Mouse (Mus musculus) lung, embryonic 15.5 days (tissue): Measurements from ENCODE around the gene Spocd1. TPM values are rescaled to one million over a fixed set of nuclear protein-coding genes. Genes with fewer than 3 reads are reported as not detected.

Source experiments
- ATAC-seq: fragments of 200-750 bp; cut with Nextera tagmentation; 2 replicates; pipeline ENCODE4 v1.8.0; 2017; ENCODE audit warnings: moderate number of reproducible peaks, borderline replicate concordance; ENCODE audit not compliant: low FRiP score, low TSS enrichment; ENCODE audit errors: extremely low read depth
- H3K27ac ChIP-seq: fragments of 300-500 bp; sonication (generic); 2 replicates; pipeline ENCODE4 v1.5.1; 2015; ENCODE audit warnings: moderate library complexity, mild to moderate bottlenecking, inconsistent platforms
- H3K27me3 ChIP-seq: fragments of 300-500 bp; sonication (generic); 2 replicates; pipeline ENCODE4 v1.6.1; 2015; ENCODE audit warnings: inconsistent platforms
- H3K36me3 ChIP-seq: fragments of 300-500 bp; sonication (generic); 2 replicates; pipeline ENCODE4 v1.6.1; 2015; ENCODE audit warnings: inconsistent platforms
- H3K4me1 ChIP-seq: fragments of 300-500 bp; sonication (generic); 2 replicates; pipeline ENCODE4 v1.6.1; 2015; ENCODE audit warnings: inconsistent platforms
- H3K4me2 ChIP-seq: fragments of 300-500 bp; sonication (generic); 2 replicates; pipeline ENCODE4 v1.6.1; 2015; ENCODE audit warnings: inconsistent platforms, mild to moderate bottlenecking, moderate library complexity
- H3K4me3 ChIP-seq: fragments of 300-500 bp; sonication (generic); 2 replicates; pipeline ENCODE4 v1.5.1; 2015; ENCODE audit warnings: mild to moderate bottlenecking, inconsistent platforms
- H3K9ac ChIP-seq: fragments of 300-500 bp; sonication (generic); 2 replicates; pipeline ENCODE4 v1.6.1; 2015; ENCODE audit warnings: inconsistent platforms
- H3K9me3 ChIP-seq: fragments of 300-500 bp; sonication (generic); 2 replicates; pipeline ENCODE4 v1.6.1; 2016; ENCODE audit warnings: inconsistent platforms
- WGBS: fragments of 180-500 bp; shearing (Covaris S2); methylation state at CpG from one replicate; pipeline ENCODE4 v1.1.7; 2015; 5-methylcytosine and 5-hydroxymethylcytosine counted together
- polyA plus RNA-seq: library from polyadenylated mRNA; unstranded; fragments of >200 nt; fragmentation: Nextera tagmentation; extraction: Ambion mirVana; gene quantifications from 2 replicates; pipeline ENCODE4 v1.2.1, GENCODE M21; 2015

The Spocd1 gene
- polyA plus RNA-seq, 1 experiment from 2014 or later: 0.09 TPM

- Histone ChIP-seq H3K4me1 (peaks cover 9% of the 10 kb centered on the region; the same call in 1 of the 2 replicates), H3K27me3 (no peaks in the 10 kb centered on the region), H3K36me3 (no peaks in the 10 kb centered on the region), H3K4me3 (no peak overlapping the region), H3K9me3 (no peaks in the 10 kb centered on the region), H3K4me2 (no peak overlapping the region), H3K27ac (no peak overlapping the region), H3K9ac (no peak overlapping the region)
- WGBS: 88% methylated on average over 15 of the region's 15 CpGs
- no peak for ATAC-seq
These were observed 8.3 kb upstream of the Spocd1 start for GRCm38 (mm10) chr4:129920542-129921313.

DNA sequence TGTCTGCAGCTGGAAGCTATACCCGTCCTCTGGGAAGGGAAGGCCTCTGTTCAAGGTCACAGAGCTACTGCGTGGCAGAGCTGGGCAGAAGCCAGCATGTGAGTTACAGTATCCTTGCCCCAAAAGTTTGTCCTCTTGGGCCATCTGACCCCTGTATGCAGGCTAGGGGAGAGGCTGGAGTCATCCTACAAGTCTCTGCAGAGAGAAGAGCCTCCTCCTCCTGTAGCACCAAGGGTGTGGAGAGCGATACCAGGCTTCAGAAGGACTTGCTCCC, 7.8 kb upstream of the Spocd1 start:
- peaks cover 3% of the 10 kb centered on the region; the same call in 1 of the 2 replicates for H3K4me1 ChIP-seq
- H3K36me3 ChIP-seq: no peaks in the 10 kb centered on the region
- H3K4me2 ChIP-seq: no peak overlapping the region
- no peak overlapping the region for H3K9ac ChIP-seq
- no peaks in the 10 kb centered on the region for H3K27me3 ChIP-seq
- no peak overlapping the region for H3K4me3 ChIP-seq
- 69% methylated on average over 3 of the region's 3 CpGs for WGBS
- H3K9me3 ChIP-seq: no peaks in the 10 kb centered on the region
- H3K27ac ChIP-seq: no peak overlapping the region
- no peak for ATAC-seq

DNA sequence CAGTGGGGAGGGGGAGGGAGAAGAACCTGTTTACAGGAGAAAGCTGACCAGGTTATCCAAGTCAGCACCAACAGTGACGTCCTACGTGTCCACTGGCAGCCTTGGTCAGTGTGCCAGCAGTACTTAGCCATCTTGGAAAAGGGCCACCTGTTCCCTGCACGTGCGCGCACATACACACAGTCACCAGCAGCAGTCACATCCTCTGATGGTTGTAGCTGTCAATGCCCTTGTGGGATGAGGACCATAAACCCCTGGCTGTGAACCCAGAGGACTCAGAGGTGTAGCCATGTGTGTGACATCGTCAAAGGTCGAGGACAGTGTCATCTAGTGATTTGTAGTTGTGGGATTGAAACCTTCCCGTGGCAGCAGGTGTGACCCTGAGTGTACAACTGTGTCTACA, 4.9 kb upstream of the Spocd1 start:
- Histone ChIP-seq H3K9ac (no peak overlapping the region), H3K4me2 (no peak overlapping the region), H3K27ac (no peak overlapping the region), H3K36me3 (no peaks in the 10 kb centered on the region), H3K4me3 (no peak overlapping the region), H3K9me3 (no peaks in the 10 kb centered on the region), H3K27me3 (no peaks in the 10 kb centered on the region), H3K4me1 (peaks cover 9% of the 10 kb centered on the region)
- 74% methylated on average over 8 of the region's 8 CpGs for WGBS
- ATAC-seq: no peak

- Histone ChIP-seq H3K4me2 (no peak overlapping the region), H3K36me3 (no peaks in the 10 kb centered on the region), H3K27me3 (no peaks in the 10 kb centered on the region), H3K27ac (no peak overlapping the region), H3K4me1 (peaks cover 9% of the 10 kb centered on the region), H3K9ac (no peak overlapping the region), H3K4me3 (no peak overlapping the region), H3K9me3 (no peaks in the 10 kb centered on the region)
- WGBS: 53% methylated on average over 6 of the region's 6 CpGs
- ATAC-seq: no peak
These were observed 4.4 kb upstream of the Spocd1 start for GRCm38 (mm10) chr4:129924694-129925093.

- no peak for ATAC-seq
- H3K4me2 ChIP-seq: no peak overlapping the region
- no peaks in the 10 kb centered on the region for H3K27me3 ChIP-seq
- H3K9ac ChIP-seq: no peak overlapping the region
- H3K27ac ChIP-seq: no peak overlapping the region
- 15% methylated on average over 8 of the region's 8 CpGs for WGBS
- peaks cover 9% of the 10 kb centered on the region for H3K4me1 ChIP-seq
- no peaks in the 10 kb centered on the region for H3K9me3 ChIP-seq
- H3K36me3 ChIP-seq: no peaks in the 10 kb centered on the region
- H3K4me3 ChIP-seq: no peak overlapping the region
These were observed 2.5 kb upstream of the Spocd1 start for GRCm38 (mm10) chr4:129926544-129926943.

- no peaks in the 10 kb centered on the region for H3K9me3 ChIP-seq
- H3K36me3 ChIP-seq: no peaks in the 10 kb centered on the region
- H3K27me3 ChIP-seq: no peaks in the 10 kb centered on the region
These were observed 2.0 kb upstream of the Spocd1 start for GRCm38 (mm10) chr4:129927091-129927490.

GRCm38 (mm10) chr4:129928124-129928751, 811 bp upstream of the Spocd1 start:
- peak overlapping the region; percentile 55 for H3K4me2 ChIP-seq
- H3K9ac ChIP-seq: 0 out of 2 replicates have a peak overlapping the region, but pooled peaks have one; percentile 18
- peak overlapping the region; percentile 19; the same call in 1 of the 2 replicates for H3K4me3 ChIP-seq
- no peaks in the 10 kb centered on the region for H3K27me3 ChIP-seq
- no peaks in the 10 kb centered on the region for H3K9me3 ChIP-seq
- 4% methylated on average over 19 of the region's 19 CpGs for WGBS
- peaks cover 9% of the 10 kb centered on the region for H3K4me1 ChIP-seq
- H3K36me3 ChIP-seq: no peaks in the 10 kb centered on the region
- peak; percentile 59; the same call in 1 of the 2 replicates for ATAC-seq
- no peak overlapping the region for H3K27ac ChIP-seq

More at GRCm38 (mm10) chr4:129927091-129927490, 2.0 kb upstream of the Spocd1 start:
- H3K27ac ChIP-seq: no peak overlapping the region
- H3K4me3 ChIP-seq: no peak overlapping the region
- no peak overlapping the region for H3K9ac ChIP-seq
- peaks cover 9% of the 10 kb centered on the region for H3K4me1 ChIP-seq
- WGBS: 76% methylated on average over 3 of the region's 3 CpGs
- no peak for ATAC-seq
- no peak overlapping the region for H3K4me2 ChIP-seq

- no peak overlapping the region for H3K9ac ChIP-seq
- ATAC-seq: no peak
- WGBS: 54% methylated on average over 14 of the region's 14 CpGs
- no peaks in the 10 kb centered on the region for H3K36me3 ChIP-seq
- no peak overlapping the region for H3K27ac ChIP-seq
- H3K27me3 ChIP-seq: no peaks in the 10 kb centered on the region
- 0 out of 2 replicates have a peak, but pooled peaks cover 1% of the 10 kb centered on the region for H3K4me1 ChIP-seq
- no peak overlapping the region for H3K4me3 ChIP-seq
- no peaks in the 10 kb centered on the region for H3K9me3 ChIP-seq
- no peak overlapping the region for H3K4me2 ChIP-seq
These were observed 4.6 kb downstream of the Spocd1 start for GRCm38 (mm10) chr4:129933696-129934095.

DNA sequence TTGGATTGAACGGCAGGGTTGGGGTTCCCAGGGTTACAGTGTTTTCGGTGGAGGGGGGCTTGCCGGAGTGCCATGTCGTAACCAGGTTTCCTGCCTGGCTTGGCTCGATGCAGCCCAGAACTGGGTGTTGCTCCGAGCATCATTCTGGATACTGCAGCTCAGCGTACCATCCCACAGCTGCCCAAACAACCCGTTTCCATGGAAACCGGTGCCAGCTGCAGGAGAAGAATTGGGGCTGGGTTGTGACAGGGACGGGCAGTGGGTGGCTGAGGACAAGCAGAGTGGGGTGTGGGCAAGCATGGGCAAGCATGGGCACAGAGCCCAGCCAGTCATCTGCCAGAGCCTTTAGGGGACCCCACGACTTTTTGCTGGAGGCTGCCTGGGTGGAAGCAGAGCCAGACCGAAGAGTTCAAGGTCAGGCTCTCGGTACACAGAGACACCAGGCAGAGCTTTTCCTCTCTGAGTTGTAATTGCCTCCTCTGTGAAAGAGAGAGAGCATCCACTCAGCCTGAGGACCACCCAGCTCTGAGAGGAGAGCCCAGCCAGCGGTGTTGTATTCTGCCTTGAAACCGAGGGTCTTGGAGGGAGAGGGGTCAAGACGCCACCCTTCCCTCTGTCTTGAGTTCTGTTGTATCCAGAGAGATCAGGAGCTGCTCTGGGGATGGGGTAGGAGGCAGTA, 5.3 kb downstream of the Spocd1 start:
- H3K27me3 ChIP-seq: no peaks in the 10 kb centered on the region
- H3K9ac ChIP-seq: no peak overlapping the region
- H3K4me1 ChIP-seq: no peaks in the 10 kb centered on the region
- WGBS: 59% methylated on average over 16 of the region's 16 CpGs
- no peaks in the 10 kb centered on the region for H3K9me3 ChIP-seq
- no peak overlapping the region for H3K4me2 ChIP-seq
- H3K36me3 ChIP-seq: no peaks in the 10 kb centered on the region
- H3K27ac ChIP-seq: no peak overlapping the region
- ATAC-seq: no peak
- no peak overlapping the region for H3K4me3 ChIP-seq

DNA sequence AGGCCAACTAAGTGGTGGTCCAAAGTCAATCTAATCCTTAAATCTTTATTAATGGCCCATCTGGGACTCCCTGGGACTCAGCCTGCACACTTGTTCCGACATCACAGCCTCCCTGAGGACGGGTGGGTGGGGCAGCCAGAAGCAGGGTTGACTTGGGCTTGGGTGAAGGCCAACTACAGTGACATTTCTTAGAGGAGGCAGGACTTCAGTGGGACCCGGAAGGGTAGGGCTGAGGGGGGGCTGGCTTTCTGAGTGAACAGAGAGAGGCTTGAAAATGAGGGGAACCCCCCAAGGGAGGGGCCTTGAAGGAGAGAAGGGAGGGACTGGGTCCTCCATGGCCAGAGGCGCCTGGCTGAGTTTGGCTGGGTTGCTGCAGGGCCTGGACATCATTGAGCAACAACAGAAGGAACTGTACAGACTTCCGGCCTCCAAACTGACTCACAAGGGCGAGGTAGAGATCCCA, 22.3 kb downstream of the Spocd1 start:
- Histone ChIP-seq H3K4me3 (no peak overlapping the region), H3K9me3 (no peaks in the 10 kb centered on the region), H3K27ac (no peak overlapping the region), H3K4me1 (peaks cover 5% of the 10 kb centered on the region; the same call in 1 of the 2 replicates), H3K4me2 (no peak overlapping the region), H3K9ac (no peak overlapping the region), H3K36me3 (no peaks in the 10 kb centered on the region), H3K27me3 (no peaks in the 10 kb centered on the region)
- ATAC-seq: no peak
- WGBS: 59% methylated on average over 6 of the region's 6 CpGs

GRCm38 (mm10) chr4:129952241-129952810, 23.3 kb downstream of the Spocd1 start:
- no peak overlapping the region for H3K4me2 ChIP-seq
- no peak overlapping the region for H3K27ac ChIP-seq
- 34% methylated on average over 5 of the region's 5 CpGs for WGBS
- no peaks in the 10 kb centered on the region for H3K9me3 ChIP-seq
- no peak overlapping the region for H3K4me3 ChIP-seq
- H3K4me1 ChIP-seq: peaks cover 5% of the 10 kb centered on the region; the same call in 1 of the 2 replicates
- no peaks in the 10 kb centered on the region for H3K36me3 ChIP-seq
- no peak overlapping the region for H3K9ac ChIP-seq
- no peaks in the 10 kb centered on the region for H3K27me3 ChIP-seq
- ATAC-seq: no peak
